ENCODE assay signal across 24 mouse cellular contexts in the genomic region with DNA sequence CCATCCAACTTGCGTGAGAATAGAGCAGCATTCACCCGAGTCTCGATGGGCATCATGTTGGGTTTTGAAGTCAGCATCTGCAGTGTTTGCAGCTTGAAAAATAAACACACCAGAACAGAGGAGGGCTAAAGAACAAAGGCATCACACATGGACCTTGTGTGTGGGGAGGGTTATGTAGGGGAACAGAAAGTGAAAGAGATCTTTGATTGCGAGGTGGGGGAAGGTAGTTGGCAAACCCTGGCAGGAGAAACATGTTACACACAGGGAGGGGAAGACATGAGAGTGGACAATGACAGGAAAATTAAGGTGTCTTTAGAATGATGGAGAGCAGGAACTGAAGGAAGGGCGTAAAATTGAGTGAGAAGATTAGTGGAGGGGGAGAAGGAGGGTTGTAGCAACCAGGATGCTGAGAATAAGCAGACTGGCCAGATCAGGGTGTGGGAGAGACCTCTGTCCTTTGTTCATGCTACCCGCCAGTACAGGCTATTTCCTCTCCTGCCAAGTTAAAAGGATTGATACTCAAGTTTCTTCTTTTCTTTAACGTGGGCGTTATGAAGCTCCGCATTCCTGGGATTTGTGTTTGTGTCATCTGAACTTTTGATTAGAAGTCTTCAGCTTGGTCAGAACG.
DNase-seq lines count a peak whose midpoint lies in the region; ATAC-seq and TF ChIP-seq lines count a peak whose summit lies in the region.
"Had no signal": no experiment of that assay in that cellular context is flagged by ENCODE, and none has a peak within 500 bp of the region (broad histone marks: within the 10 kb centered on the region; RNA-seq: fewer than 3 reads in every experiment).

No protein-coding gene starts in this region.

- WGBS in intestine, postnatal 0 days = 67% methylated on average over 10 of the region's 10 CpGs
- 71% methylated on average over 10 of the region's 10 CpGs for WGBS in midbrain, embryonic 11.5 days
- WGBS in hindbrain, embryonic 13.5 days = 76% methylated on average over 10 of the region's 10 CpGs

- DNase-seq in testis, postnatal 14 days (ENCODE audit: low spot score) = peak; percentile 31
- no peak for DNase-seq in testis, postnatal 10 days (ENCODE audit: low spot score)
- DNase-seq in ZHBTc4 (ENCODE audit: low read depth, low spot score) = peak; percentile 34
- DNase-seq in lung, postnatal 36 days = peak; percentile 31
- peak; percentile 36 for DNase-seq in splenic B cell, adult 2 months (ENCODE audit: low read depth, low spot score)
- DNase-seq in midbrain, embryonic 11.5 days (ENCODE audit: low spot score, missing footprints) = no peak
- DNase-seq: cerebellum, adult 9-11 months; gastrocnemius, postnatal 10 days; heart, adult 2 months; kidney, adult 9 months; kidney, postnatal 4 days; layer of hippocampus, adult 9-11 months; right cerebral cortex, postnatal 4 days; thymus, adult 18-20 months had no signal

- no peak for TF ChIP-seq CTCF in intestine, postnatal 0 days (IDR thresholded peaks at IDR 0.05; ENCODE audit: low read depth)

- no peak for ATAC-seq in intestine, postnatal 0 days
- ATAC-seq in midbrain, embryonic 11.5 days (ENCODE audit: low FRiP score) = no peak
- ATAC-seq in hindbrain, embryonic 13.5 days (ENCODE audit: low FRiP score) = no peak
- ATAC-seq: forebrain, embryonic 13.5 days; liver, embryonic 12.5 days; midbrain, embryonic 15.5 days had no signal

- no peak overlapping the region for H3K4me3 ChIP-seq in intestine, postnatal 0 days (ENCODE audit: low read depth, low read length)
- H3K4me3 ChIP-seq in midbrain, embryonic 11.5 days (ENCODE audit: low read depth, low read length) = no peak overlapping the region
- no peak overlapping the region for H3K4me3 ChIP-seq in hindbrain, embryonic 13.5 days
- H3K4me3 ChIP-seq: embryonic facial prominence, embryonic 12.5 days; erythroblast, embryonic 14.5 days; forebrain, embryonic 13.5 days; heart, adult 2 months; heart, embryonic 15.5 days; hindbrain, embryonic 12.5 days; limb, embryonic 12.5 days; liver, embryonic 12.5 days; midbrain, embryonic 15.5 days had no signal

- no peaks in the 10 kb centered on the region for H3K9me3 ChIP-seq in intestine, postnatal 0 days (ENCODE audit: control insufficient read depth)
- no peaks in the 10 kb centered on the region for H3K9me3 ChIP-seq in midbrain, embryonic 11.5 days (ENCODE audit: control insufficient read depth, low read length)
- H3K9me3 ChIP-seq in hindbrain, embryonic 13.5 days = no peaks in the 10 kb centered on the region
- H3K9me3 ChIP-seq: embryonic facial prominence, embryonic 12.5 days; forebrain, embryonic 13.5 days; heart, embryonic 15.5 days; hindbrain, embryonic 12.5 days; limb, embryonic 12.5 days; liver, embryonic 12.5 days; midbrain, embryonic 15.5 days had no signal

- no peaks in the 10 kb centered on the region for H3K36me3 ChIP-seq in splenic B cell, adult 2 months (ENCODE audit: control insufficient read depth, insufficient read depth, low read length, poor library complexity, severe bottlenecking)
- H3K36me3 ChIP-seq in intestine, postnatal 0 days (ENCODE audit: control insufficient read depth, insufficient read depth) = no peaks in the 10 kb centered on the region
- no peaks in the 10 kb centered on the region for H3K36me3 ChIP-seq in midbrain, embryonic 11.5 days (ENCODE audit: control insufficient read depth, insufficient read depth, low read length)
- no peaks in the 10 kb centered on the region for H3K36me3 ChIP-seq in hindbrain, embryonic 13.5 days
- H3K36me3 ChIP-seq: embryonic facial prominence, embryonic 12.5 days; heart, embryonic 15.5 days; hindbrain, embryonic 12.5 days; limb, embryonic 12.5 days; liver, embryonic 12.5 days; midbrain, embryonic 15.5 days had no signal

- H3K27ac ChIP-seq in intestine, postnatal 0 days (ENCODE audit: low read depth, low read length) = no peak overlapping the region
- H3K27ac ChIP-seq in midbrain, embryonic 11.5 days (ENCODE audit: low read depth, low read length) = no peak overlapping the region
- no peak overlapping the region for H3K27ac ChIP-seq in hindbrain, embryonic 13.5 days
- H3K27ac ChIP-seq: embryonic facial prominence, embryonic 12.5 days; forebrain, embryonic 13.5 days; heart, adult 2 months; heart, embryonic 15.5 days; hindbrain, embryonic 12.5 days; limb, embryonic 12.5 days; liver, embryonic 12.5 days; midbrain, embryonic 15.5 days had no signal

- H3K4me1 ChIP-seq in intestine, postnatal 0 days (replicated peaks; ENCODE audit: control insufficient read depth, insufficient read depth, low read length) = no peaks in the 10 kb centered on the region
- no peaks in the 10 kb centered on the region for H3K4me1 ChIP-seq in midbrain, embryonic 11.5 days (ENCODE audit: control insufficient read depth, insufficient read depth, low read length)
- no peaks in the 10 kb centered on the region for H3K4me1 ChIP-seq in hindbrain, embryonic 13.5 days (replicated peaks)
- H3K4me1 ChIP-seq: forebrain, embryonic 13.5 days; heart, embryonic 15.5 days; hindbrain, embryonic 12.5 days; liver, embryonic 12.5 days; midbrain, embryonic 15.5 days had no signal

- H3K4me2 ChIP-seq in intestine, postnatal 0 days (replicated peaks; ENCODE audit: low read depth) = no peak overlapping the region
- H3K4me2 ChIP-seq in midbrain, embryonic 11.5 days = no peak overlapping the region
- H3K4me2 ChIP-seq in hindbrain, embryonic 13.5 days = no peak overlapping the region
- H3K4me2 ChIP-seq: embryonic facial prominence, embryonic 12.5 days; forebrain, embryonic 13.5 days; heart, embryonic 15.5 days; hindbrain, embryonic 12.5 days; limb, embryonic 12.5 days; liver, embryonic 12.5 days; midbrain, embryonic 15.5 days had no signal

- H3K9ac ChIP-seq in intestine, postnatal 0 days (ENCODE audit: low read depth, low read length) = no peak overlapping the region
- H3K9ac ChIP-seq in midbrain, embryonic 11.5 days (ENCODE audit: low read length) = no peak overlapping the region
- H3K9ac ChIP-seq in hindbrain, embryonic 13.5 days = no peak overlapping the region
- H3K9ac ChIP-seq: embryonic facial prominence, embryonic 12.5 days; forebrain, embryonic 13.5 days; heart, embryonic 15.5 days; hindbrain, embryonic 12.5 days; limb, embryonic 12.5 days; liver, embryonic 12.5 days; midbrain, embryonic 15.5 days had no signal

- H3K27me3 ChIP-seq in splenic B cell, adult 2 months (ENCODE audit: control insufficient read depth, insufficient read depth, low read length, poor library complexity, severe bottlenecking) = no peaks in the 10 kb centered on the region
- H3K27me3 ChIP-seq in intestine, postnatal 0 days (replicated peaks; ENCODE audit: control insufficient read depth, insufficient read depth, low read length) = no peaks in the 10 kb centered on the region
- no peaks in the 10 kb centered on the region for H3K27me3 ChIP-seq in midbrain, embryonic 11.5 days (ENCODE audit: control insufficient read depth, insufficient read depth, low read length)
- no peaks in the 10 kb centered on the region for H3K27me3 ChIP-seq in hindbrain, embryonic 13.5 days
- H3K27me3 ChIP-seq: embryonic facial prominence, embryonic 12.5 days; forebrain, embryonic 13.5 days; heart, embryonic 15.5 days; hindbrain, embryonic 12.5 days; limb, embryonic 12.5 days; liver, embryonic 12.5 days; midbrain, embryonic 15.5 days had no signal

Comparison
In these comparisons a context has a peak if more than half of its experiments do, and no peak if none do; other contexts are left out.
1. DNase-seq: peak in testis, postnatal 14 days (single experiment), ZHBTc4 (single experiment), lung, postnatal 36 days (single experiment) and splenic B cell, adult 2 months (single experiment); none in testis, postnatal 10 days (single experiment) and midbrain, embryonic 11.5 days (single experiment).